28 mouse cellular contexts compared by ENCODE assay signal in genomic region chr2:69264069-69264618, GRCm38 (mm10). TPM values are rescaled to one million over a fixed set of nuclear protein-coding genes. Genes with fewer than 3 reads are reported as not detected.
DNase-seq lines count a peak whose midpoint lies in the region; ATAC-seq and TF ChIP-seq lines count a peak whose summit lies in the region.
"Had no signal": no experiment of that assay in that cellular context is flagged by ENCODE, and none has a peak within 500 bp of the region (broad histone marks: within the 10 kb centered on the region; RNA-seq: fewer than 3 reads in every experiment).

No protein-coding gene starts in this region.

- ATAC-seq in kidney, embryonic 15.5 days (replicated peaks; ENCODE audit: low FRiP score), result peak; percentile 70
- 0 out of 2 replicates have a peak, but pooled peaks have one; percentile 17 for ATAC-seq in kidney, postnatal 0 days (replicated peaks; ENCODE audit: low FRiP score, low read depth)
- ATAC-seq: activated CD4-positive, CD25-positive, alpha-beta regulatory T cell, adult 4 months; CD4-positive, CD25-positive, alpha-beta regulatory T cell, adult 4 months; forebrain, embryonic 13.5 days; forebrain, embryonic 15.5 days; forebrain, postnatal 0 days; Patski had no signal

- no peak overlapping the region for H3K4me3 ChIP-seq in kidney, embryonic 15.5 days (replicated peaks)
- no peak overlapping the region for H3K4me3 ChIP-seq in kidney, postnatal 0 days (replicated peaks; ENCODE audit: low read depth, low read length)
- H3K4me3 ChIP-seq: embryonic facial prominence, embryonic 10.5 days; embryonic facial prominence, embryonic 12.5 days; forebrain, embryonic 13.5 days; forebrain, embryonic 15.5 days had no signal

- DNase-seq in embryo, embryonic 10.5 days (ENCODE audit: low spot score), result peak; percentile 18
- DNase-seq in embryo, embryonic 11 days, result no peak
- DNase-seq in kidney, postnatal 14 days, result no peak
- DNase-seq in kidney, postnatal 0 days (ENCODE audit: low spot score), result peak; percentile 47
- DNase-seq in kidney, adult 11 months, result no peak
- DNase-seq: adrenal gland, adult 8-10 months; adrenal gland, postnatal 14 days; adrenal gland, postnatal 36 days; B cell, adult 2 months; cerebellum, adult 11-12 months; cerebellum, adult 2 months; cerebellum, adult 9-10 months; cerebellum, postnatal 10 days; cerebellum, postnatal 25 days; forebrain, postnatal 0 days had no signal

- no peak for TF ChIP-seq CTCF in kidney, postnatal 0 days (IDR thresholded peaks at IDR 0.05; ENCODE audit: low read depth)

- H3K9me3 ChIP-seq in kidney, embryonic 15.5 days (replicated peaks), result no peaks in the 10 kb centered on the region
- no peaks in the 10 kb centered on the region for H3K9me3 ChIP-seq in kidney, postnatal 0 days (replicated peaks; ENCODE audit: low read length)
- H3K9me3 ChIP-seq: embryonic facial prominence, embryonic 10.5 days; embryonic facial prominence, embryonic 12.5 days; forebrain, embryonic 13.5 days; forebrain, embryonic 15.5 days; G1E had no signal

- no peaks in the 10 kb centered on the region for H3K4me1 ChIP-seq in kidney, embryonic 15.5 days
- H3K4me1 ChIP-seq in kidney, postnatal 0 days (replicated peaks; ENCODE audit: insufficient read depth, low read length), result no peaks in the 10 kb centered on the region
- H3K4me1 ChIP-seq: embryonic facial prominence, embryonic 10.5 days; embryonic facial prominence, embryonic 12.5 days; forebrain, embryonic 13.5 days; forebrain, embryonic 15.5 days had no signal

- H3K27me3 ChIP-seq in kidney, embryonic 15.5 days, result no peaks in the 10 kb centered on the region
- H3K27me3 ChIP-seq in kidney, postnatal 0 days (ENCODE audit: insufficient read depth, low read length), result no peaks in the 10 kb centered on the region
- H3K27me3 ChIP-seq: CH12.LX; embryonic facial prominence, embryonic 12.5 days; forebrain, embryonic 13.5 days; forebrain, embryonic 15.5 days; Patski had no signal

- no peak overlapping the region for H3K4me2 ChIP-seq in kidney, embryonic 15.5 days
- H3K4me2 ChIP-seq in kidney, postnatal 0 days (ENCODE audit: low read length), result no peak overlapping the region
- H3K4me2 ChIP-seq: embryonic facial prominence, embryonic 12.5 days; forebrain, embryonic 13.5 days; forebrain, embryonic 15.5 days had no signal

- no peaks in the 10 kb centered on the region for H3K36me3 ChIP-seq in kidney, embryonic 15.5 days
- no peaks in the 10 kb centered on the region for H3K36me3 ChIP-seq in kidney, postnatal 0 days (ENCODE audit: insufficient read depth, low read length)
- H3K36me3 ChIP-seq: embryonic facial prominence, embryonic 10.5 days; embryonic facial prominence, embryonic 12.5 days; forebrain, embryonic 15.5 days; G1E had no signal

- H3K9ac ChIP-seq in kidney, embryonic 15.5 days, result no peak overlapping the region
- H3K9ac ChIP-seq in kidney, postnatal 0 days (ENCODE audit: low read depth, low read length), result no peak overlapping the region
- H3K9ac ChIP-seq: embryonic facial prominence, embryonic 12.5 days; forebrain, embryonic 13.5 days; forebrain, embryonic 15.5 days; forebrain, postnatal 0 days had no signal

- H3K27ac ChIP-seq in kidney, embryonic 15.5 days, result no peak overlapping the region
- H3K27ac ChIP-seq in kidney, postnatal 0 days, result no peak overlapping the region
- H3K27ac ChIP-seq: embryonic facial prominence, embryonic 10.5 days; embryonic facial prominence, embryonic 12.5 days; forebrain, embryonic 13.5 days; forebrain, embryonic 15.5 days had no signal

RNA-seq across cellular contexts. Expression of gene G6pc2, which starts 53.3 kb away (rescaled TPM):
- polyA plus RNA-seq in kidney, embryonic 15.5 days (2015; fragmentation: Nextera tagmentation; extraction: Ambion mirVana), result 2.9 and 4.6 TPM in 2 replicates
- polyA plus RNA-seq in kidney, postnatal 0 days (2015; fragmentation: Nextera tagmentation; extraction: Ambion mirVana), result 4.4 and 4.8 TPM in 2 replicates
- polyA plus RNA-seq: activated CD4-positive, CD25-positive, alpha-beta regulatory T cell, adult 4 months; cerebellum, adult 2 months; cortical plate, adult 2 months; embryonic facial prominence, embryonic 10.5 days; embryonic facial prominence, embryonic 14.5 days; forebrain, embryonic 11.5 days; forebrain, embryonic 13.5 days; forebrain, embryonic 15.5 days; forebrain, postnatal 0 days; G1E had no signal

RNA-seq across cellular contexts. Expression of gene Spc25, which starts 58.1 kb away (rescaled TPM):
- polyA plus RNA-seq in kidney, embryonic 15.5 days (2015; fragmentation: Nextera tagmentation; extraction: Ambion mirVana), result 240 TPM in 2 replicates
- 165 and 184 TPM in 2 replicates for polyA plus RNA-seq in kidney, postnatal 0 days (2015; fragmentation: Nextera tagmentation; extraction: Ambion mirVana)

Comparison
In these comparisons a context has a peak if more than half of its experiments do, and no peak if none do; other contexts are left out.
1. DNase-seq: peak in embryo, embryonic 10.5 days (single experiment) and kidney, postnatal 0 days (single experiment); none in embryo, embryonic 11 days (single experiment), kidney, postnatal 14 days (single experiment) and kidney, adult 11 months (single experiment).